Mouse (Mus musculus) C2C12 (cell line): ENCODE data around the gene 9930021J03Rik.

Experiments
- CTCF ChIP-seq: IDR thresholded peaks from one replicate; pipeline ENCODE4 v1.5.1; 2011; ENCODE audit not compliant: control insufficient read depth, insufficient read depth, insufficient read length
- FOSL1 ChIP-seq: IDR thresholded peaks from one replicate; pipeline ENCODE4 v1.8.0; 2011; ENCODE audit warnings: mild to moderate bottlenecking, low read length; ENCODE audit not compliant: poor library complexity, insufficient read depth, severe bottlenecking
- MAX ChIP-seq: IDR thresholded peaks from one replicate; pipeline ENCODE4 v1.6.1; 2011; ENCODE audit warnings: mild to moderate bottlenecking, control low read depth
- MYOD1 ChIP-seq: IDR thresholded peaks from one replicate; pipeline ENCODE4 v1.6.1; 2011; ENCODE audit warnings: low read depth; ENCODE audit not compliant: control insufficient read depth, insufficient read length
- MYOG ChIP-seq: IDR thresholded peaks from one replicate; pipeline ENCODE4 v1.6.1; 2011; ENCODE audit not compliant: control insufficient read depth, insufficient read length; ENCODE audit errors: extremely low read depth
- USF1 ChIP-seq: IDR thresholded peaks from one replicate; pipeline ENCODE4 v1.6.1; 2011; ENCODE audit warnings: low read depth, mild to moderate bottlenecking, control low read depth, moderate library complexity

DNA sequence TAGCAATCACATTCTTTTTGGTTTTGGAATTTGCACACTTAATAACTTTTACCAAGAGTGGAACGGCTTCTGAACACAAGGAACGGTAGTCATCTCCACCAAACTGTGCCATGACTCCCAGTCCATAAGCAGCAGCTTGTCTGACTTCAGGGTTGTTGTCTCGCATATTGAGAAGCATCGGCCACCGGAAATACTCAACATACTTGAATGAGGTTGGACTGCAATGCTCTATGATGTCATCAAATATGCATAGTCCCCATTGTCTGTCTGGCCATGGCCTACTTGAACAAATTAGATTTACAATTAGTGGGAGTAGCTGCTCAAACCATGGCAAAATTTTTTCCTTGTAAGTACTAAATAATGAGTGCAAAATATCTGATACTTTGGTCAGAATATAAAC lies 4.2 kb upstream of the 9930021J03Rik start:
- TF ChIP-seq CTCF (no peak), USF1 (no peak), MAX (no peak), MYOD1 (no peak), MYOG (no peak), FOSL1 (no peak)
